Mouse (Mus musculus) CH12.LX (cell line): ENCODE measurements around the gene Styxl1. TPM values are rescaled to one million over a fixed set of nuclear protein-coding genes. Genes with fewer than 3 reads are reported as not detected.

ENCODE experiments used
- DNase-seq: peaks from one replicate; pipeline ENCODE4 v3.0.0-alpha.2; 2013; ENCODE audit errors: extremely low read depth
- H3K27ac ChIP-seq: 2 replicates; pipeline ENCODE4 v1.5.1; 2012; ENCODE audit warnings: low read depth, mild to moderate bottlenecking, control low read depth, moderate library complexity; ENCODE audit not compliant: insufficient read depth
- H3K27me3 ChIP-seq: replicated peaks from 2 replicates; pipeline ENCODE3; 2012; ENCODE audit warnings: inconsistent platforms
- H3K36me3 ChIP-seq, 2 experiments: replicated peaks in 1 of 2; 2 replicates each; pipeline versions ENCODE3 to v1.6.1; 2012; ENCODE audit warnings: inconsistent platforms in 1 of 2, low read length in 1 of 2, mild to moderate bottlenecking in 1 of 2, mixed read lengths in 1 of 2, moderate library complexity in 1 of 2; ENCODE audit not compliant: control insufficient read depth in 1 of 2, insufficient read depth in 1 of 2
- H3K4me1 ChIP-seq, 2 experiments: 2 replicates each; pipeline ENCODE4 v1.6.1; 2012; ENCODE audit warnings: inconsistent platforms in 1 of 2, moderate library complexity in 1 of 2; ENCODE audit not compliant: insufficient read depth in 2 of 2, control insufficient read depth in 1 of 2
- H3K4me2 ChIP-seq: 2 replicates; pipeline ENCODE4 v1.6.1; 2012; ENCODE audit warnings: low read depth, mild to moderate bottlenecking, control low read depth; ENCODE audit not compliant: poor library complexity, insufficient read depth, severe bottlenecking
- H3K4me3 ChIP-seq, 3 experiments: fragments of 150-350 bp in 1 of 3; sonication (generic) in 1 of 3; replicated peaks in 1 of 3; 2 replicates each; pipeline versions ENCODE3 to v1.5.1; 2011 to 2012; ENCODE audit warnings: low read depth in 2 of 3, low read length in 2 of 3, mild to moderate bottlenecking in 2 of 3, moderate library complexity in 2 of 3, control low read depth in 1 of 3, improper control_type of control experiment in 1 of 3, inconsistent platforms in 1 of 3, mixed read lengths in 1 of 3; ENCODE audit not compliant: poor library complexity in 1 of 3
- H3K79me2 ChIP-seq: replicated peaks from 2 replicates; pipeline ENCODE4 v1.6.1; 2012; ENCODE audit warnings: mild to moderate bottlenecking, moderate library complexity; ENCODE audit not compliant: control insufficient read depth, poor library complexity, insufficient read depth, severe bottlenecking; ENCODE audit errors: extremely low read depth
- H3K9ac ChIP-seq: 2 replicates; pipeline ENCODE4 v1.6.1; 2012; ENCODE audit warnings: low read depth, mild to moderate bottlenecking, control low read depth, moderate library complexity; ENCODE audit not compliant: insufficient read depth
- H3K9me3 ChIP-seq: replicated peaks from 2 replicates; pipeline ENCODE3; 2012; ENCODE audit warnings: low read length, inconsistent platforms, mixed read lengths
- BHLHE40 ChIP-seq: IDR thresholded peaks from 2 replicates; pipeline ENCODE4 v1.6.1; 2011; ENCODE audit warnings: mild to moderate bottlenecking, low read depth, low read length, improper control_type of control experiment
- CHD2 ChIP-seq: IDR thresholded peaks from 2 replicates; pipeline ENCODE4 v1.6.1; 2011; ENCODE audit warnings: low read length, improper control_type of control experiment
- CTCF ChIP-seq, 2 experiments: IDR thresholded peaks in 1 of 2; conservative IDR thresholded peaks in 1 of 2; 2 replicates each; pipeline ENCODE4 v1.5.1; 2011 to 2012; ENCODE audit warnings: low read depth in 2 of 2, low read length in 2 of 2, improper control_type of control experiment in 1 of 2, inconsistent platforms in 1 of 2, mild to moderate bottlenecking in 1 of 2, moderate library complexity in 1 of 2
- ETS1 ChIP-seq: conservative IDR thresholded peaks from 2 replicates; pipeline ENCODE4 v1.6.1; 2012; ENCODE audit warnings: low read depth, mild to moderate bottlenecking, inconsistent platforms, low read length, improper control_type of control experiment, moderate library complexity
- HCFC1 ChIP-seq: IDR thresholded peaks from 2 replicates; pipeline ENCODE4 v1.6.1; 2012; ENCODE audit warnings: low read depth, mild to moderate bottlenecking, inconsistent platforms, low read length, improper control_type of control experiment
- IRF4 ChIP-seq: IDR thresholded peaks from 2 replicates; pipeline ENCODE4 v1.6.1; 2014; ENCODE audit warnings: low read depth, mild to moderate bottlenecking, inconsistent platforms, low read length, improper control_type of control experiment
- JUN ChIP-seq: IDR thresholded peaks from 2 replicates; pipeline ENCODE4 v1.6.1; 2011; ENCODE audit warnings: low read depth, mild to moderate bottlenecking, low read length, improper control_type of control experiment, moderate library complexity; ENCODE audit not compliant: insufficient read depth
- JUND ChIP-seq: conservative IDR thresholded peaks from 2 replicates; pipeline ENCODE4 v1.6.1; 2011; ENCODE audit warnings: low read depth, low read length, improper control_type of control experiment
- MAFK ChIP-seq: IDR thresholded peaks from 2 replicates; pipeline ENCODE4 v1.6.1; 2011; ENCODE audit warnings: low read length, improper control_type of control experiment; ENCODE audit not compliant: insufficient replicate concordance
- MAZ ChIP-seq: IDR thresholded peaks from 2 replicates; pipeline ENCODE4 v1.6.1; 2012; ENCODE audit warnings: low read depth, mild to moderate bottlenecking, inconsistent platforms, low read length, improper control_type of control experiment, moderate library complexity
- MEF2A ChIP-seq: IDR thresholded peaks from 2 replicates; pipeline ENCODE4 v1.6.1; 2014; ENCODE audit warnings: low read depth, mild to moderate bottlenecking, inconsistent platforms, low read length, improper control_type of control experiment, borderline replicate concordance
- MXI1 ChIP-seq: IDR thresholded peaks from 2 replicates; pipeline ENCODE4 v1.6.1; 2011; ENCODE audit warnings: mild to moderate bottlenecking, low read depth, low read length, improper control_type of control experiment
- MYC ChIP-seq: IDR thresholded peaks from 2 replicates; pipeline ENCODE4 v1.6.1; 2011; ENCODE audit warnings: low read depth, mild to moderate bottlenecking, improper control_type of control experiment, low read length
- NELFE ChIP-seq: IDR thresholded peaks from 2 replicates; pipeline ENCODE4 v1.6.1; 2011; ENCODE audit warnings: low read depth, low read length, improper control_type of control experiment
- NRF1 ChIP-seq: IDR thresholded peaks from 2 replicates; pipeline ENCODE4 v1.6.1; 2014; ENCODE audit warnings: low read depth, mild to moderate bottlenecking, inconsistent platforms, low read length, improper control_type of control experiment, moderate library complexity
- PAX5 ChIP-seq: IDR thresholded peaks from 2 replicates; pipeline ENCODE4 v1.6.1; 2012; ENCODE audit warnings: low read length, inconsistent platforms, mixed read lengths
- POLR2A ChIP-seq: IDR thresholded peaks from 2 replicates; pipeline ENCODE4 v1.6.1; 2011; ENCODE audit warnings: low read depth, mild to moderate bottlenecking, improper control_type of control experiment, low read length
- POLR2AphosphoS2 ChIP-seq: IDR thresholded peaks from 2 replicates; pipeline ENCODE4 v1.6.1; 2011; ENCODE audit warnings: low read depth, low read length, improper control_type of control experiment
- RCOR1 ChIP-seq: conservative IDR thresholded peaks from 2 replicates; pipeline ENCODE4 v1.6.1; 2012; ENCODE audit warnings: low read depth, mild to moderate bottlenecking, inconsistent platforms, low read length, improper control_type of control experiment
- SIN3A ChIP-seq: IDR thresholded peaks from 2 replicates; pipeline ENCODE4 v1.6.1; 2012; ENCODE audit warnings: low read length, improper control_type of control experiment, inconsistent platforms
- TBP ChIP-seq: conservative IDR thresholded peaks from 2 replicates; pipeline ENCODE4 v1.6.1; 2011; ENCODE audit warnings: low read depth, low read length, improper control_type of control experiment
- TCF12 ChIP-seq: IDR thresholded peaks from 2 replicates; pipeline ENCODE4 v1.6.1; 2014; ENCODE audit warnings: low read depth, mild to moderate bottlenecking, inconsistent platforms, low read length, improper control_type of control experiment
- USF1 ChIP-seq: IDR thresholded peaks from 2 replicates; pipeline ENCODE4 v1.6.1; 2014; ENCODE audit warnings: low read depth, mild to moderate bottlenecking, inconsistent platforms, low read length, improper control_type of control experiment
- USF2 ChIP-seq: conservative IDR thresholded peaks from 2 replicates; pipeline ENCODE4 v1.6.1; 2011; ENCODE audit warnings: low read depth, low read length, improper control_type of control experiment
- ZKSCAN1 ChIP-seq: IDR thresholded peaks from 2 replicates; pipeline ENCODE4 v1.6.1; 2012; ENCODE audit warnings: low read depth, inconsistent platforms, low read length, improper control_type of control experiment, borderline replicate concordance
- ZMIZ1 ChIP-seq: IDR thresholded peaks from 2 replicates; pipeline ENCODE4 v1.6.1; 2012; ENCODE audit warnings: low read depth, mild to moderate bottlenecking, inconsistent platforms, low read length, improper control_type of control experiment
- dilution Hi-C: fragments of 300-500 bp; cut with MboI; formaldehyde crosslinking; loops from 2 replicates; pipeline ENCODE4 v1.14.3; 2020; ENCODE audit warnings: low sequenced_read_pairs; ENCODE audit not compliant: extremely low pct_unique_long_range_greater_than_20kb, extremely low pct_ligation_motif_present
- in situ Hi-C: fragments of 300-500 bp; cut with MboI; formaldehyde crosslinking; loops from 3 replicates; pipeline ENCODE4 v1.14.3; 2019; ENCODE audit warnings: low sequenced_read_pairs, low pct_ligation_motif_present, low pct_unique_long_range_greater_than_20kb, mixed read lengths
- polyA plus RNA-seq: library from polyadenylated mRNA; unstranded; fragments of >175 nt; gene quantifications from 2 replicates; pipeline ENCODE4 v1.2.1, GENCODE M21; 2012; ENCODE audit warnings: low read depth; ENCODE audit not compliant: insufficient read length
- total RNA-seq, 2 experiments: library from RNA; depleted of rRNA; stranded (reverse); fragments of 300-350 nt in 1 of 2; fragments of >200 nt in 1 of 2; gene quantifications; 2 replicates each; pipeline ENCODE4 v1.2.3; 2012 to 2014

Gene Styxl1
- total and polyA plus RNA-seq, 3 experiments, result not detected

DNA sequence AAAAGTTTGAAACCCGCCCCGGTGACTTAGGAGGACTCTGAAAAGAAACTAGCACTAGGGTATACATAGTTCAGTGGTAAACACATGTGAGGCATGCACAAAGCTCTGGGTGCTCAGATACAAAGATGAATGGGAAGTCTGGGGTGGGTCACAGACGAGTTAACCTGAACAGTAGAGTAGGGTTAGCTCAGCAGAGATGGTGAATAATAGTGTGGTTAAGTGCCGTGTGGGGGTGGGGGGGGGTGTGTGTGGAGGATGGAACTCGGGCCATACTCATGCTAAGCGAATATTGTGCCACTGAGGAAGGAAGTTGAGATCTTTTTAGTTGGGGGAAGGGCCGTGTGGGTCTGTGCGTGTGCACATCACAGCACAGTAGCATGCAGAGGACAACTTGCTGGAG lies 2.1 kb upstream of the Styxl1 start:
- Histone ChIP-seq H3K9ac (peak overlapping the region; percentile 90), H3K36me3 (peaks cover 27 to 51% of the 10 kb centered on the region in 2 experiments), H3K4me1 (peaks cover 8 to 39% of the 10 kb centered on the region in 2 experiments), H3K4me2 (peak overlapping the region; percentile 80)
- in situ Hi-C loops, result no loop called here
- TF ChIP-seq MAZ, result no peak
- no peak for TF ChIP-seq BHLHE40
- TF ChIP-seq POLR2A, result 0 out of 2 replicates have a peak, but pooled peaks have one; percentile 9
- TF ChIP-seq CHD2, result 0 out of 2 replicates have a peak, but pooled peaks have one; percentile 14
- TF ChIP-seq, all 38 proteins: peak for 2
- Histone ChIP-seq H3K27me3 (no peaks in the 10 kb centered on the region), H3K4me3 (peak overlapping the region in 1 of 3 experiments; percentile 87), H3K9me3 (no peaks in the 10 kb centered on the region), H3K27ac (no peak overlapping the region), H3K79me2 (peaks cover 36% of the 10 kb centered on the region)
- dilution Hi-C loops, result no loop called here
- DNase-seq, result peak; percentile 21

DNA sequence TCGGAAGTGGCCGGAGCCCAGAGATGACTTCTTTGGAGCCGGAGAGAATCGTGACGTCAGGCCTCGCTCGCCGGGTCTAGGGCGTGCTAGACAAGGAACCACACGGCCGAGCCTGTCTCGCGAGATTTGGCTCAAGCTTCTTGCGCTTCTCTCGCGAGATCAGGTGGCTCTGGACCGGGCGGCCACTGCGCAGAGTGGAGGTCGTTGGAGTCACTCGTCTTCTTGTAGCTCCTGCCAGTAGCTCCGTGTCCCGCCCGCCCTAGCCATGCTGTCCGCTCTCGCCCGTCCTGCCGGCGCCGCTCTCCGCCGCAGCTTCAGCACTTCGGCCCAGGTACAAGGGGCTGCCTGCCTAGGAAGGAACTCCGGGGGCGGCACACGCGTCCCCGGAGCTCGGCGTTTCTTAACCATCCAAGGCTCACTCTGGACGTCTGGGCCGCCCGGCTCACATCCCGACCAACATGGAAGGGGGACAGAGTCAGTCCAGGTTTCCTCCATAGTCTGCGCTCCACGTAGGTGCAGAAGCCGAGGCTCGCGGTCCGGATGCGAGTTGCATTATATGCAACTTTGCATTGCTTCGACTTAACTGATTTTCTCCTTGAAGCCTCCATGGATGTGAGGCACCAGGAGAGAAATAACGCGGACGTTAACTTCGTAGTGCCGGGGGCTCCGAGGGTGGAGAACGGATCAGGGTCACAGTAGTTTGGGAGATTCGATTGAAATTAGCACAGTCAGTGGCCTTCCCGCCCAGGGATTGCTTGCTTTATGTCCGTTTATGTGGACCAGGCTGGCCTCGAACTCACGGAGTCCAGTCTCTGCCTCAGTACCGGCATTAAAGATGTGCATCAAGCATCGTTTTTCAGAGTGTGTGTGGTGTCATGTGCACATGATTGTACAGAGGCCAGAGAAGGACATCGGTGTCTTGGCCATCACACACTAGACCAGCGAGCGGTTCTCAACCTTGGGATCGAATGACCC lies 573 bp upstream of the Styxl1 start, which contains the start of gene Mdh2:
Gene Mdh2 (plus strand): TSS at position 10 of the 975 bp plus-strand sequence.
- dilution Hi-C loops, result no loop called here

DNA sequence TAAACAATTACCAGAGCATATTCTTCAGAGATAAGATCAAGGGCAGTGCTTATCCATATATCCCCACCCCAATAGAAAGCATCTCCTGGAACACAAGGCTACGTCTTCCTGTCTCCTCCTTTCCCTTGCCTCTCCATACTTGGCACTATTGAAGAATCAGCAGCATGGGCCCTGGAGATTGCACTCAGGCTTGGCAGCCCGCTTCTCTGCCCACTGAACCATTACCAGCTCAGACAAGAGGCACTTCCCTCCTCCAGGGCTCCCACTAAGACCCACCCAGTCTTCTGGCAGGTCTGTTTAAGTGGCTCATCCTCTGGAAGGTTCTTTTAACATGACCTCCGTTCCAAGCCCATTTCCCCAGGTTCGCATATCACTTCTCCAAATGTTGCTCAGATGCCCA lies 1.6 kb downstream of the Styxl1 start:
- Histone ChIP-seq H3K27ac (no peak overlapping the region), H3K4me3 (no peak overlapping the region), H3K79me2 (peaks cover 30% of the 10 kb centered on the region), H3K4me1 (peaks cover 7 to 60% of the 10 kb centered on the region in 2 experiments), H3K9me3 (no peaks in the 10 kb centered on the region), H3K36me3 (peaks cover 0 to 14% of the 10 kb centered on the region in 2 experiments)
- no peak for DNase-seq
- in situ Hi-C loops, result loop anchor here (10.0 kb wide), 1 partner anchor 242 kb away; no protein-coding TSS in a partner anchor
- no peak for TF ChIP-seq USF2
- no peak for TF ChIP-seq TBP
- no peak for TF ChIP-seq JUND
- no peak for TF ChIP-seq ZKSCAN1
- TF ChIP-seq ETS1, result no peak
- no peak for TF ChIP-seq CTCF (conservative IDR thresholded peaks at IDR 0.05 in 1 of 2, IDR thresholded peaks at IDR 0.05 in 1 of 2; ENCODE audit: low read depth in 2 of 2, low read length in 2 of 2)
- no peak for TF ChIP-seq PAX5
- TF ChIP-seq NELFE, result no peak
- TF ChIP-seq JUN, result no peak
- TF ChIP-seq, all 38 proteins: peak for 0
- Histone ChIP-seq H3K4me2 (no peak overlapping the region), H3K9ac (no peak overlapping the region), H3K27me3 (no peaks in the 10 kb centered on the region)
- dilution Hi-C loops, result no loop called here

More for the DNA sequence above, 573 bp upstream of the Styxl1 start, which contains the start of gene Mdh2:
- in situ Hi-C loops, result loop anchor here (10.0 kb wide), 1 partner anchor 244 kb away; no protein-coding TSS in a partner anchor
- Histone ChIP-seq H3K9ac (peak within 1 kb of the TSS; percentile 90), H3K4me2 (peak within 1 kb of the TSS; percentile 89), H3K27me3 (no peaks in the 10 kb centered on the region), H3K79me2 (peaks cover 36% of the 10 kb centered on the region), H3K9me3 (no peaks in the 10 kb centered on the region), H3K4me3 (peak within 1 kb of the TSS; percentile 87 to 89 (median 88)), H3K4me1 (peaks cover 8 to 48% of the 10 kb centered on the region in 2 experiments), H3K27ac (peak within 1 kb of the TSS; percentile 56), H3K36me3 (peaks cover 15 to 35% of the 10 kb centered on the region in 2 experiments)
- DNase-seq, result peak; percentile 100
- TF ChIP-seq USF1 (no peak), IRF4 (no peak), MYC (no peak), NRF1 (peak; percentile 71), NELFE (peak; percentile 98), MXI1 (peak; percentile 86), RCOR1 (no peak), POLR2A (peak; percentile 99), MAFK (no peak), CHD2 (peak; percentile 99), MEF2A (no peak), TCF12 (peak; percentile 92), ZMIZ1 (peak; percentile 97), HCFC1 (peak; percentile 73), SIN3A (peak; percentile 93), POLR2AphosphoS2 (peak; percentile 95), TBP (peak; percentile 93)
